Mouse (Mus musculus) midbrain, postnatal 0 days (tissue): ENCODE data around the gene Atp6ap1l. TPM values are rescaled to one million over a fixed set of nuclear protein-coding genes. Genes with fewer than 3 reads are reported as not detected.
A peak's percentile ranks its signal among the peaks of the same experiment; 100 is the strongest.

Source experiments
- ATAC-seq: fragments of 200-750 bp; cut with Nextera tagmentation; 2 replicates; pipeline ENCODE4 v1.8.0; 2017; ENCODE audit warnings: moderate number of reproducible peaks, mild to moderate bottlenecking, moderate TSS enrichment, moderate library complexity; ENCODE audit not compliant: low FRiP score
- DNase-seq: peaks from one replicate; pipeline ENCODE4 v3.0.0-alpha.2; 2015; ENCODE audit warnings: low spot score
- H3K27ac ChIP-seq: fragments of 300-500 bp; sonication (generic); 2 replicates; pipeline ENCODE4 v1.5.1; 2014; ENCODE audit warnings: low read depth, mild to moderate bottlenecking, low read length, mixed read lengths
- H3K27me3 ChIP-seq: fragments of 300-500 bp; sonication (generic); 2 replicates; pipeline ENCODE4 v1.6.1; 2014; ENCODE audit warnings: low read length, control low read depth, mixed read lengths; ENCODE audit not compliant: insufficient read depth
- H3K36me3 ChIP-seq: fragments of 300-500 bp; sonication (generic); 2 replicates; pipeline ENCODE4 v1.6.1; 2014; ENCODE audit warnings: low read length, control low read depth, mixed read lengths; ENCODE audit not compliant: insufficient read depth
- H3K4me1 ChIP-seq: fragments of 300-500 bp; sonication (generic); 2 replicates; pipeline ENCODE4 v1.6.1; 2014; ENCODE audit warnings: mild to moderate bottlenecking, control low read depth, antibody characterized with exemption, low read length, mixed read lengths; ENCODE audit not compliant: insufficient read depth
- H3K4me2 ChIP-seq: fragments of 300-500 bp; sonication (generic); 2 replicates; pipeline ENCODE4 v1.6.1; 2014; ENCODE audit warnings: low read depth, mild to moderate bottlenecking, low read length, mixed read lengths; ENCODE audit not compliant: poor library complexity, severe bottlenecking
- H3K4me3 ChIP-seq: fragments of 300-500 bp; sonication (generic); 2 replicates; pipeline ENCODE4 v1.5.1; 2014; ENCODE audit warnings: low read depth, mild to moderate bottlenecking, low read length, moderate library complexity
- H3K9ac ChIP-seq: fragments of 300-500 bp; sonication (generic); replicated peaks from 2 replicates; pipeline ENCODE4 v1.6.1; 2014; ENCODE audit warnings: mild to moderate bottlenecking, low read length, moderate library complexity, mixed read lengths; ENCODE audit not compliant: poor library complexity, severe bottlenecking
- H3K9me3 ChIP-seq: fragments of 300-500 bp; sonication (generic); 2 replicates; pipeline ENCODE4 v1.6.1; 2016; ENCODE audit warnings: low read length, control low read depth
- CTCF ChIP-seq: IDR thresholded peaks from 2 replicates; pipeline ENCODE4 v1.5.1; 2016; ENCODE audit warnings: antibody characterized with exemption, mild to moderate bottlenecking
- WGBS: fragments of 180-500 bp; shearing (Covaris S2); extraction: QIAGEN DNeasy Blood & Tissue Kit; methylation state at CpG from one replicate; pipeline ENCODE4 v1.1.7; 2014; 5-methylcytosine and 5-hydroxymethylcytosine counted together
- polyA plus RNA-seq: library from polyadenylated mRNA; unstranded; fragments of >200 nt; fragmentation: Nextera tagmentation; extraction: Ambion mirVana; gene quantifications from 2 replicates; pipeline ENCODE4 v1.2.1, GENCODE M21; 2015
- total RNA-seq: library from RNA; depleted of rRNA; stranded (reverse); fragments of >200 nt; gene quantifications from 2 replicates; pipeline ENCODE4 v1.2.3, GENCODE M21; 2014; rRNA removed

Gene Atp6ap1l
- total and polyA plus RNA-seq, 2 experiments from 2014 or later = 0.38 to 0.72 TPM

DNA sequence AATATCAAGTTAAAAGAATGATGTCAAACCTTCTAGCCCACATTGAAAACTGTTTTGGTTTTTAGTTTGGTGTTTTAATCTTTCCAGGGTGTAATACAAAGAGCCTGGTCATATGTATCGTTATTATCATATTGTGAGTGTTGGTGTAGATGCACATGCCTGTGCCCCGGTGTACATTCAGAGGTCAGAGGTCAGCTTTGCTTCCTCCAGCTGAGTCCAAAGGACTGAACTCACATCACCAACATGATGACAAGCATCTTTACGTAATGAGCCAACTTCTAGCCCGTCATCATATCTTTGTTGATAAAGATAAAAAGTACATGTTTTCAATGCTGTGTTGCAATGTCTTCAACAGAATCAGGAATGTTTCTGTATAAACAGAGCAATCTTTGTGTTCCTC lies 53.4 kb downstream of the Atp6ap1l start:
- no peak for TF ChIP-seq CTCF
- Histone ChIP-seq H3K36me3 (no peaks in the 10 kb centered on the region), H3K27me3 (no peaks in the 10 kb centered on the region), H3K27ac (no peak overlapping the region), H3K9me3 (peaks cover 3% of the 10 kb centered on the region; the same call in 1 of the 2 replicates), H3K4me2 (no peak overlapping the region), H3K9ac (no peak overlapping the region), H3K4me1 (no peaks in the 10 kb centered on the region), H3K4me3 (no peak overlapping the region)
- DNase-seq = no peak
- 87% methylated on average over 4 of the region's 4 CpGs for WGBS
- no peak for ATAC-seq

DNA sequence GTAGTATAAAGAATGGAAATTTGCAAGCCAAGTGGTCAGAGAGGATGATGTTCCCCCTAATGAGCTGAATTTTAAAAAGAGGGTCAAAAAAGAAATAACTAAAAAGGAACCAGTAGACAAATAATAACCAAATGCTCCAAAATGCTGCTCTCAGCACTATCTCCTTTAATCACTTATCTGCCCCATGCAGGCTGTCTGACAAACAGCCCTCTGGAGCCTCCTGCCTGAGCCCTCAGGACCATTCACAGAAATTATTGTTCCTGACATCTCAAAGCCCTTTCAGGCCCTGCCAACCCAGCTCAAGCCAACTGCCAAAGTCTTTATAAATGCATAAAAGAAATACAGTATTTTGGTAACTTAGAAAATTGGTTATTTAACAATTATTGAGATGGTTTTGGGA lies 61.0 kb downstream of the Atp6ap1l start:
- no peak overlapping the region for H3K4me2 ChIP-seq

DNA sequence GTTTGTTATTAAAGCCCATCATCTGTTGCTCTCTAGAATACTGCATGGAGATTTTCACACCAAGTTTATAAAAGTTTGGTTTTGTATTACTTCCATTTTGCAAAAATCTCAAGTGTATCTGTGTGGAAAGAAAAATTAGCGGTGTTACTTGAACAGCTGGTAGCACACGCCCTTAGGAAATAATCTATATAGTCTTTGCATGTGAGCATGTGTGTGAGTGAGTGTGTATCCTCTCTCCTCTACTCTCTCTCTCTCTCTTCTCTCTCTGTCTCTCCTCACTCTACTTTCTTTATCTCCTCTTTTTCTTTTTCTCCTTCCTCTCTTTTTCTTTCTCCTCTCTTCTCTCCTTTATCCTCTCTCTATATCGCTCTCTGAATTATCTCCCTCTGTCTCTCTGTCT lies 61.7 kb downstream of the Atp6ap1l start:
- H3K4me2 ChIP-seq = no peak overlapping the region
- no peak overlapping the region for H3K27ac ChIP-seq
- no peak overlapping the region for H3K9ac ChIP-seq
- no peaks in the 10 kb centered on the region for H3K27me3 ChIP-seq
- ATAC-seq (no peak), DNase-seq (no peak)
- H3K36me3 ChIP-seq = no peaks in the 10 kb centered on the region
- 90% methylated on average over 3 of the region's 3 CpGs for WGBS
- TF ChIP-seq CTCF = no peak
- no peak overlapping the region for H3K4me3 ChIP-seq
- H3K4me1 ChIP-seq = no peaks in the 10 kb centered on the region
- no peaks in the 10 kb centered on the region for H3K9me3 ChIP-seq

More for the DNA sequence above, 61.0 kb downstream of the Atp6ap1l start:
- Histone ChIP-seq H3K36me3 (no peaks in the 10 kb centered on the region), H3K4me3 (no peak overlapping the region), H3K27me3 (no peaks in the 10 kb centered on the region), H3K9ac (no peak overlapping the region), H3K27ac (no peak overlapping the region), H3K9me3 (no peaks in the 10 kb centered on the region), H3K4me1 (no peaks in the 10 kb centered on the region)
- TF ChIP-seq CTCF = no peak
- ATAC-seq (no peak), DNase-seq (no peak)

DNA sequence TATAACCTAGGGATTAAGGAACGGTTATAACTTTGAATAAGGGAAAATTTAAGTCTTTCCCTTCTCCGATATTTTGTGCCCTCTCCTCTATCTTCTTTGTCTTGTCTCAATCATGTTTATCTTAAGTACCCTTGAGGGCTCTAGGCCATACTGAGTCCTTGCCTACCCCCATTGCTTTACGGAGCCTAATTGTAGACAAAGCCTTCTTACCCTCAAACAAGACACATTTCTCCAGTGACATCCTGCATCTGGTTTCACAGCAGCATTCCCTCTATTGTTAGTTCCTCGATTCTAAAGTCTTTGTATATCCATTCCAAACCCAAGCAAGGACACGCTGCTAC lies 64.0 kb downstream of the Atp6ap1l start:
- H3K36me3 ChIP-seq = no peaks in the 10 kb centered on the region
- ATAC-seq (no peak), DNase-seq (no peak)
- no peaks in the 10 kb centered on the region for H3K4me1 ChIP-seq
- H3K4me2 ChIP-seq = no peak overlapping the region
- no peaks in the 10 kb centered on the region for H3K9me3 ChIP-seq
- no peak overlapping the region for H3K27ac ChIP-seq
- no peak overlapping the region for H3K9ac ChIP-seq
- WGBS = 51% methylated on average over 5 of the region's 5 CpGs
- H3K27me3 ChIP-seq = no peaks in the 10 kb centered on the region
- no peak overlapping the region for H3K4me3 ChIP-seq
- no peak for TF ChIP-seq CTCF

DNA sequence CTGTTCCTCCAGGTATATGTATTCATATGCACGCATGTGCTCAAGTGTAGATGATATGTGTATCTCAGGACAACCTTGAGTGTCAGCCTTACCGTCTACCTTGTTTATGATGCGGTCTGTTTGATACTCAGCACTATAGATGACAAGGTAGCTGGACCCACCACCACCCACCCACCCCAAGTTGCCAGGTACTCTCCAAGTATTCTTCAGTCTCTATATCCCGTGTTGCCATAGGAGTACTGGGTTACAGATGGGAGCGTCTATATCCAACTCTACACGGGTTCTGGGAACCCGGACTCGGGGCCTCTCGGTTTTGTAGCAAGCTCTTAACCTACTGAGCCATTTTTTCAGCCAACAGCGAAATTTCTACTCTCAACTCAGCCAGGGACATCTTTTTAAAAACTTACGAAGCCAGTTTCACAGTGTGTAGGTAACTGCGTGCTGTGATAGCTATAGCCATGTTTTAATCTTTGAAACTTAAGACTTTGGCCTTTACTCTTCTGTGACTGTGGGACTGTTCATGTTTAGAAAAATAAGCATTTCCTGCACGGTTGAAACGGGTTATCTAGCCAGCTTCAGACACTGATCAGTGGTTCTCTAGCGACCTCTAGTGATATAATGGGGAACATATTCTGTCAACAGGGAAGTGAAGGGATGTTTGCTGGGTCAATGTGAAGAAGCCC lies 64.5 kb downstream of the Atp6ap1l start:
- Histone ChIP-seq H3K36me3 (no peaks in the 10 kb centered on the region), H3K9ac (no peak overlapping the region), H3K4me1 (no peaks in the 10 kb centered on the region), H3K27ac (no peak overlapping the region), H3K4me3 (no peak overlapping the region), H3K4me2 (no peak overlapping the region), H3K9me3 (no peaks in the 10 kb centered on the region), H3K27me3 (no peaks in the 10 kb centered on the region)
- ATAC-seq = peak; percentile 74
- DNase-seq = peak; percentile 84
- 51% methylated on average over 15 of the region's 15 CpGs for WGBS
- TF ChIP-seq CTCF = peak; percentile 98

DNA sequence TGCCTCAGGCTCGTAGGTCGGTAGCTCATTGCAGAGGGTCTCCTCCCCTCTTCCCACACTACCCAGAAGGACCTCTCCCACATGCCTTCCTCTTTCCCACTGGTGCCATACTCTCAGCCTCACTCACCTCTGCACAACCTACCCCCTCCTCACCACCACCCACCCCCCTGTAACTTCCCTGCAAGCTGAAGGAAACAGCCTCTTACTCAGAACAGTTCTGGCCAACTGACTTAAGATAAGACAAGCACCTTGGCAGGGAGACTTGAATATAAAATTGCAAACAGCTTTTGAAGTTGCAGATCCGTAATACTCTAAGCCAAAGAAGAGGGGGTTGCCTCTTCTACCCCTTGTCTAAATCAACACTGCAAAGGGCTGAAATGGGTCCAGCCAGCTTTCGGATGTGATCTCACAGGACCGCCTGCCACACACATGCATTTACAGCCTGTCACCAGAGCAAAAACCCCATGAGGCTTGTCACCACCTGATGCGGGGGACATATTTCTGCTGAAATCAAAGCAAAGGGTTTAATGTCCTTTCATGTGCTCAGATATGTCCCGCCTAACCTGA lies 71.4 kb downstream of the Atp6ap1l start:
- H3K4me2 ChIP-seq = no peak overlapping the region
- H3K27me3 ChIP-seq = no peaks in the 10 kb centered on the region
- ATAC-seq = no peak

More for the DNA sequence above, 71.4 kb downstream of the Atp6ap1l start:
- WGBS = 82% methylated on average over 7 of the region's 7 CpGs
- Histone ChIP-seq H3K36me3 (no peaks in the 10 kb centered on the region), H3K9me3 (no peaks in the 10 kb centered on the region), H3K4me3 (no peak overlapping the region), H3K4me1 (no peaks in the 10 kb centered on the region), H3K9ac (no peak overlapping the region), H3K27ac (no peak overlapping the region)
- DNase-seq = no peak
- no peak for TF ChIP-seq CTCF

Other genes with a start within 250 kb of the Atp6ap1l start
- 183 and 260 TPM in 2 replicates for gene Rps23, start 17.6 kb upstream of the Atp6ap1l start, total RNA-seq
- 111 and 140 TPM in 2 replicates for gene Rps23, start 17.6 kb upstream of the Atp6ap1l start, polyA plus RNA-seq